Mouse (Mus musculus) adrenal gland, postnatal 14 days (tissue): ENCODE measurements around the gene Hoxa4. TPM values are rescaled to one million over a fixed set of nuclear protein-coding genes. Genes with fewer than 3 reads are reported as not detected.

Experiments
- DNase-seq: peaks from one replicate; pipeline ENCODE4 v3.0.0; 2021; ENCODE audit warnings: mixed read lengths
- total RNA-seq: library from RNA; stranded (reverse); gene quantifications from 2 replicates; pipeline ENCODE4 v1.2.3, GENCODE M21; 2021

Gene Hoxa4
- total RNA-seq, 1 experiment from 2014 or later, result 6.4 TPM

DNA sequence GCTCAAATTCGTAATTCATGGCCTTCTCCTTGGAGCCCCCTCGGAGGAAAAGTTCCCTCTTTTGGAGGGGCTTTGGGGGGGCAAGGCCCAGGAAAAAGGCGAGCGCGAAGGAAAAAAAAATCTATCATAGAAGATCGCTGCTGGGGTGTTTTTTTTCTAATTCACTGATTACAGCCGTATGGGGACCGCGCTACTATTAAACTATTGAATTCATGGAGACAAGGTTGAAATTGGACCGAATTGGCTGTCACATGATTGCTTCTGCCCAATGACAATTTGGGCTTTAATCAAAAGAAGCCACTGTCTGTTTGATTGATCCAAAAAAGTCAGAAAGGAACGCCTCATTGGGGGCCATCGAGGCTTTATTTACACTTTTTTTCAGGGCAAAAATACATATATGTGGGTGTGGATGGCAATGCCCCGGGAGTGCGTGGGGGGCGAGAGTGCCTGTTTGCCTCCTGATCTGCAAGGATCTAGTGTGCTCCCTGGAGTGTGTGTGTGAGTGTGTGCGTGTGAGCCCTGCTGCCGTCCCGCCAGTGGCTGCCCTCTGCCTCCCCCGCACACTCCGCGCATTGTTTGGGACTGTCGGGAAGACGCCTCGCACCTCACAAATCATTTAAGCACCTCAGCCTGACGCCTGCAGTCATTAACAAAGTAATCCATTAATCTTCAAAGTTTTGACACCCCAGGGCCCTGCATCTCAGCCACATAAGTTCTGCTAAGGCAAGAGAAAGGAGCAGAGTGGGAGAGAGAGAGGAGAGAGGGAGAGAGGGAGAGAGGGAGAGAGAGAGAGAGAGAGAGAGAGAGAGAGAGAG is 26.7 kb downstream of the Hoxa4 start, which contains the start of gene Hoxa2:
Gene Hoxa2, minus strand, starts transcription at position 206 of the 815 bp plus-strand sequence.
- peak; percentile 57 for DNase-seq

DNA sequence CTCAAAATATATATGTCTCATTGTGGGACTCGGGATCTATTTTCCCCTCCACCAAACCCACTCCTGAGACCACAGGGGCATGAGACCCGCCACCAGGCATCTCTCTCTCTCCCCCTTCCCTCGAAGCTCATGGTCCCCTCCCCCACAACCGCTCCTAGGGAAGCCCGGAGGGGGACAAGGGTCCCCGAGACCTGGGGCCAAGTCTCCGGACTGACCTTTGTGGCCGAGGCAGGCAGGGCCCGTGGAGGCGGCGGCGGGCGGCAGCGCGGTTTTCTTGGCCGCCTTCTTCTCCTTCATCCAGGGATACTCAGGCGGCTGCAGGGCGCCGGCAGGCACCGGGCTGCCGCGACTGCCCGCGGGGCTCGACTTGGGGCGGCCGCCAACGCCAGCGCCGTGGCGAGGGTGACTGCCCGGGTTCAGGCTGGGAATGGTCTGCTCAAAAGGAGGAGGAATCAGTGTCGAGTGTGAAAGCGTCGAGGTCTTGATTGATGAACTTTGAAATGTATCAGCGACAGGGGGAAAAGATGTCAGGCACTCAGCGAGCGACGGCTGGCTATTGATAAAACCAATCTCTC is 27.4 kb downstream of the Hoxa4 start:
- peak; percentile 58 for DNase-seq

GRCm38 (mm10) chr6:52163366-52164031 is 28.1 kb downstream of the Hoxa4 start:
- peak; percentile 61 for DNase-seq

- peak; percentile 37 for DNase-seq
These were observed 28.8 kb downstream of the Hoxa4 start for GRCm38 (mm10) chr6:52162611-52163365.

GRCm38 (mm10) chr6:52162093-52162380 is 29.5 kb downstream of the Hoxa4 start:
- DNase-seq, result peak; percentile 32

DNA sequence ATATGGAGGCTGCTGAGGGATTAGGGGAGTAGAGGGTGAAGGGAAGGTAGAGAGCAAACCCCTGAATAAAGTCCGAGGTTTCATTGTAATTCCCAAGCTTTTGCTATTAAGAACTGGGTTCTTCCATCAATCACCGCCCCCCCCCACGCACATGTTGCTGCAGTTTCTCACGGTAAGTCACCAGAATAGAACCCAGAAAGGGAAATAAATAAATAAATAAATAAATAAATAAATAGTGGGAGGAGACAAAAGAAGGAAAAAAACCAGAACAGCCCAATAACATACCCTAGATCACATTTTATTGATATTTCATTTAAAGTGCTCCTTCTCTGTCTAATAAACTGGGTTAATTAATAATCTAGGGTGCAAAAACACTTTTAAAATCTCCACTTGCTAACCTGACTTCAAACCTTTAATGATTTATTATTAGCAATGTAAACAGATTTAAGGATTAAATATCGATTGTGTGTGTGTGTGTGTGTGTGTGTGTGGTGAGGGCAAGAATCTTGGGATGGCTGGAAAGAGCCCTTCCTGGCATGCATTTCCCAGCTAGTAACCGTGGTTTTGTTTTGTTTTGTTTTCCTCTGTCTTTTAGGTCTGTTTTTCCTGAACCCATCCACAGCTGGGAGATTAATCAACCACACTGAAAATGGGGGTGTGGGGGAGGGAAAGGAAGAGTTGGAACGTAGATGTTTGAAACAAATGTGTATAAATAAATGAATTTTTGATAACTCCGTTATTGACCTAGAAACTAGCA is 30.0 kb downstream of the Hoxa4 start:
- DNase-seq, result no peak

GRCm38 (mm10) chr6:52160511-52161335 is 30.8 kb downstream of the Hoxa4 start:
- DNase-seq, result peak; percentile 76

- peak; percentile 61 for DNase-seq
These were observed 31.6 kb downstream of the Hoxa4 start for GRCm38 (mm10) chr6:52159979-52160378.

GRCm38 (mm10) chr6:52159164-52159761 is 32.3 kb downstream of the Hoxa4 start:
- peak; percentile 69 for DNase-seq

- DNase-seq, result peak; percentile 94
These were observed 33.1 kb downstream of the Hoxa4 start, which contains the start of gene Hoxa1 for GRCm38 (mm10) chr6:52158276-52159051. Gene Hoxa1 (minus strand): TSS chr6:52158317.

DNA sequence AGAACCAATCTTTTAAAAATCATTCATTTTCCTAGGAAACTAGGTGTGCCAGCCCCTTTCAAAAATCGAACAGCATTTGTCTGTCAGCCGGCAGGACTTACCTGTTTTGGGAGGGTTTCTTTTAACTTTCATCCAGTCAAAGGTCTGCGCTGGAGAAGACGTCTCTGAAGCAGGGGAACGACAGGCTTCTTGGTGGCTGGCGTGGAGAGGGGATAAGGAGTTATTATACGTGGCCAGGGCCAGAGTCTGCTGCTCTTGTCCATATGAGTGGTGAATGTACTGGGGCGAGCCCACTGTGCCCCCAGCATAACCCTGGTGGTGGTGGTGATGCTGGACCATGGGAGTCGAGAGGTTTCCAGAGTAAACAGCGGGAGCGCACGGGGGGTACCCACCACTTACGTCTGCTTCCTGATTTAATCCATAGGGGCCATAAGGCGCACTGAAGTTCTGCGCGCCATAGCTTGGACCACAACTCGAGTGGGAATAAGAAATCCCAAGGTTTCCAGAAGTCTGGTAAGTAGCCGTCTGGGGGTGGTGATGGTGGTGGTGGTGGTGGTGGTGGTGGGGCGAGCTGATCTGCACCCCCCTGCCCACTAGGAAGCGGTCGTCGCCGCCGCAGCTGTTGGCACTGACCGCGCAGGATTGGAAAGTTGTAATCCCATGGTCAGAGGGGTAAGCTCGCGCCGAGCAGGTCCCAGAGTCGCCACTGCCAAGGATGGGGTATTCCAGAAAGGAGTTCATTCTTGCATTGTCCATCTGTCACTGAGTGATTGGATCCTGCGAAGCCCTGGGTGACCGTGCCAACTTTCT is 33.9 kb downstream of the Hoxa4 start:
- DNase-seq, result peak; percentile 13

- DNase-seq, result no peak
These were observed 34.9 kb downstream of the Hoxa4 start for GRCm38 (mm10) chr6:52156551-52157200.

GRCm38 (mm10) chr6:52155471-52155870 is 36.1 kb downstream of the Hoxa4 start:
- no peak for DNase-seq

- no peak for DNase-seq
These were observed 37.5 kb downstream of the Hoxa4 start for GRCm38 (mm10) chr6:52154044-52154443.

GRCm38 (mm10) chr6:52153270-52153669 is 38.3 kb downstream of the Hoxa4 start:
- no peak for DNase-seq

GRCm38 (mm10) chr6:52152226-52153193 is 39.0 kb downstream of the Hoxa4 start:
- no peak for DNase-seq

GRCm38 (mm10) chr6:52151571-52151970 is 40.0 kb downstream of the Hoxa4 start:
- DNase-seq, result no peak
